ENCODE assay signal across 31 mouse cellular contexts in the genomic region with DNA sequence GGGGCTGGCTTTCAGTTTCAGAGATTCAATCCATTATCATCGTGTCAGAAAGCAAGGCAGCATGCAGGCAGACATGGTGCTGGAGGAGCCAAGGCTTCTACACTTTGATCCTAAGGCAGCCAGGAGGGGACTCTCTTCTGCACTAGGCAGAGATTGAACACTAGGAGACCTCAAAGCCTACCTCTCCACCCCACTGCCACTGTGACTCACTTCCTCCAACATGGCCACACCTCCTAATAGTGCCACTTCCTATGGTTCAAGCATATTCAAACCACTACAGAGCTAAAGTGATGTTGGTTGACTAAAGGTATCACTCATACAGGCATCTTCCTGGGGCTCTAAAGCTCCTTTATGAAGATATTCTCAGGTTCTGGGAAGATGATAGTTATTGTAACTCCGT. TPM values are rescaled to one million over a fixed set of nuclear protein-coding genes. Genes with fewer than 3 reads are reported as not detected.
A peak's percentile ranks its signal among the peaks of the same experiment; 100 is the strongest.
DNase-seq lines count a peak whose midpoint lies in the region; ATAC-seq lines count a peak whose summit lies in the region.
"Had no signal": no experiment of that assay in that cellular context is flagged by ENCODE, and none has a peak within 500 bp of the region (broad histone marks: within the 10 kb centered on the region; RNA-seq: fewer than 3 reads in every experiment).

No protein-coding gene starts in this region.

- H3K27me3 ChIP-seq in splenic B cell, adult 2 months (ENCODE audit: control insufficient read depth, insufficient read depth, low read length, poor library complexity, severe bottlenecking): no peaks in the 10 kb centered on the region
- H3K27me3 ChIP-seq: limb, embryonic 13.5 days; liver, embryonic 13.5 days; stomach, embryonic 15.5 days had no signal

- peaks cover 29% of the 10 kb centered on the region for H3K36me3 ChIP-seq in macrophage (ENCODE audit: inconsistent target)
- H3K36me3 ChIP-seq in splenic B cell, adult 2 months (ENCODE audit: control insufficient read depth, insufficient read depth, low read length, poor library complexity, severe bottlenecking): no peaks in the 10 kb centered on the region; the same call in 1 of the 2 replicates
- H3K36me3 ChIP-seq: embryonic facial prominence, embryonic 15.5 days; hindbrain, embryonic 12.5 days; limb, embryonic 13.5 days; liver, embryonic 13.5 days; midbrain, embryonic 15.5 days; stomach, embryonic 15.5 days had no signal

- peak; percentile 91 for ATAC-seq in activated CD4-positive, CD25-positive, alpha-beta regulatory T cell, adult 4 months
- ATAC-seq: forebrain, embryonic 14.5 days; midbrain, embryonic 15.5 days had no signal

- intact Hi-C loops in left cerebral cortex, postnatal 4 days (cut with DNase I): no loop called here

- no peak overlapping the region for H3K4me3 ChIP-seq in macrophage (ENCODE audit: inconsistent target)
- H3K4me3 ChIP-seq: embryonic facial prominence, embryonic 15.5 days; hindbrain, embryonic 12.5 days; limb, embryonic 13.5 days; liver, embryonic 13.5 days; midbrain, embryonic 15.5 days; stomach, embryonic 15.5 days had no signal

- peaks cover 85% of the 10 kb centered on the region for H3K79me2 ChIP-seq in macrophage (ENCODE audit: inconsistent target)

- WGBS in macrophage (ENCODE audit: missing documents): 96% methylated on average over 2 of the region's 2 CpGs

- DNase-seq in spleen, postnatal 36 days (ENCODE audit: low spot score in 2 of 2): peak; percentile 60 to 65
- no peak for DNase-seq in spleen, postnatal 10 days (ENCODE audit: low spot score in 2 of 2)
- DNase-seq in splenic B cell, adult 2 months (ENCODE audit: low read depth, low spot score): peak; percentile 64
- no peak for DNase-seq in left cerebral cortex, postnatal 4 days
- DNase-seq in adrenal gland, postnatal 25 days: no peak
- no peak for DNase-seq in urinary bladder, postnatal 25 days (ENCODE audit: low spot score)
- DNase-seq: adrenal gland, adult 2 months; cerebellum, adult 8-10 months; gastrocnemius, postnatal 10 days; kidney, adult 2 months; kidney, postnatal 10 days; layer of hippocampus, postnatal 36 days; liver, embryonic 13.5 days; lung, embryonic 14.5 days; thymus, adult 18-20 months; thymus, postnatal 36 days had no signal

- H3K27ac ChIP-seq in macrophage: 0 out of 2 replicates have a peak overlapping the region, but pooled peaks have one; percentile 94
- H3K27ac ChIP-seq: embryonic facial prominence, embryonic 15.5 days; hindbrain, embryonic 12.5 days; limb, embryonic 13.5 days; liver, embryonic 13.5 days; midbrain, embryonic 15.5 days; stomach, embryonic 15.5 days had no signal

RNA-seq across cellular contexts. Expression of gene Mcoln2, which starts 9.7 kb away (rescaled TPM):
- 10 to 100 TPM in 1 of 2 experiments, 1 to 10 TPM in 1; 5.6 to 11.7 TPM for polyA plus RNA-seq in activated CD4-positive, CD25-positive, alpha-beta regulatory T cell, adult 4 months (2017; shearing (Covaris generic))
- total RNA-seq in macrophage (2018; cell fraction: chromatin; rRNA removed): 1,000 to 10,000 TPM in 5 of 26 experiments, 100 to 1,000 TPM in 21; 274 to 1,392 (median 527) TPM
- total RNA-seq in macrophage (2018; cell fraction: cytosol; rRNA removed): 100 to 1,000 TPM in 14 of 26 experiments, 10 to 100 TPM in 12; 64.0 to 184 (median 105) TPM
- 1,000 to 10,000 TPM in 2 of 26 experiments, 100 to 1,000 TPM in 24; 189 to 1,164 (median 456) TPM for total RNA-seq in macrophage (2018; cell fraction: nucleus; rRNA removed)
- polyA plus RNA-seq in macrophage (2018): 49.3 to 81.1 TPM (median 53.6 TPM) in 3 replicates
- not detected for total RNA-seq in left cerebral cortex, postnatal 4 days (2021)
- total RNA-seq in adrenal gland, postnatal 25 days (2021): not detected in 2 replicates
- total RNA-seq: adrenal gland, adult 2 months; layer of hippocampus, adult 18-20 months; layer of hippocampus, postnatal 36 days had no signal
- polyA plus RNA-seq: adrenal gland, adult 2 months had no signal

RNA-seq across cellular contexts. Expression of gene Mcoln3, which starts 42.1 kb away (rescaled TPM):
- 1 to 10 TPM; 3.4 to 5.1 TPM for polyA plus RNA-seq in activated CD4-positive, CD25-positive, alpha-beta regulatory T cell, adult 4 months (2017; shearing (Covaris generic))
- 10 to 100 TPM; 12.0 to 95.0 (median 30.7) TPM for total RNA-seq in macrophage (2018; cell fraction: chromatin; rRNA removed)
- total RNA-seq in macrophage (2018; cell fraction: cytosol; rRNA removed): 100 to 1,000 TPM in 2 of 26 experiments, 10 to 100 TPM in 24; 10.4 to 108 (median 39.3) TPM
- total RNA-seq in macrophage (2018; cell fraction: nucleus; rRNA removed): 100 to 1,000 TPM in 3 of 26 experiments, 10 to 100 TPM in 23; 12.2 to 121 (median 39.6) TPM
- polyA plus RNA-seq in macrophage (2018): 38.3 to 114 TPM (median 88.0 TPM) in 3 replicates
- under 1 TPM; 0.16 to 0.18 TPM for total RNA-seq in left cerebral cortex, postnatal 4 days (2021)
- not detected in 2 replicates for total RNA-seq in adrenal gland, postnatal 25 days (2021)
- total RNA-seq: adrenal gland, adult 2 months; gastrocnemius, postnatal 10 days; heart, adult 8-10 months; heart, postnatal 25 days; layer of hippocampus, adult 18-20 months; layer of hippocampus, postnatal 36 days; left cerebral cortex, postnatal 10 days had no signal
- polyA plus RNA-seq: adrenal gland, adult 2 months had no signal

RNA-seq across cellular contexts. Expression of gene Wdr63, which starts 51.4 kb away (rescaled TPM):
- polyA plus RNA-seq in activated CD4-positive, CD25-positive, alpha-beta regulatory T cell, adult 4 months (2017; shearing (Covaris generic)): not detected
- 1 to 10 TPM in 9 of 26 experiments, under 1 TPM in 16, not detected in 1; 0.22 to 2.2 (median 0.74) TPM for total RNA-seq in macrophage (2018; cell fraction: chromatin; rRNA removed)
- total RNA-seq in macrophage (2018; cell fraction: cytosol; rRNA removed): under 1 TPM; 0.06 to 0.58 (median 0.14) TPM
- total RNA-seq in macrophage (2018; cell fraction: nucleus; rRNA removed): 1 to 10 TPM in 2 of 26 experiments, under 1 TPM in 23, not detected in 1; 0.17 to 1.9 (median 0.45) TPM
- polyA plus RNA-seq in macrophage (2018): 0.07 to 0.27 TPM (median 0.10 TPM) in 3 replicates
- 1 to 10 TPM in 1 of 2 experiments, under 1 TPM in 1; 0.83 to 1.2 TPM for total RNA-seq in left cerebral cortex, postnatal 4 days (2021)
- not detected in 2 replicates for total RNA-seq in adrenal gland, postnatal 25 days (2021)
- total RNA-seq: adrenal gland, adult 2 months; gastrocnemius, postnatal 10 days; heart, adult 8-10 months; heart, postnatal 25 days had no signal
- polyA plus RNA-seq: adrenal gland, adult 2 months; heart, embryonic 14.5 days; intestine, embryonic 14.5 days; kidney, adult 2 months; lung, embryonic 14.5 days; small intestine, adult 2 months had no signal

Comparison
In these comparisons a context has a peak if more than half of its experiments do, and no peak if none do; other contexts are left out.
1. DNase-seq: peak in spleen, postnatal 36 days (2 of 2) and splenic B cell, adult 2 months (single experiment); none in spleen, postnatal 10 days (0 of 2), left cerebral cortex, postnatal 4 days (single experiment), adrenal gland, postnatal 25 days (single experiment) and urinary bladder, postnatal 25 days (single experiment).